Mouse (Mus musculus): ENCODE data around the gene Stap1.

Gene Stap1

GRCm38 (mm10) chr5:86129828-86130227 lies 58.3 kb downstream of the Stap1 start:
- no peak for DNase-seq
